Mouse (Mus musculus): ENCODE data around the gene Mmgt2. TPM values are rescaled to one million over a fixed set of nuclear protein-coding genes. Genes with fewer than 3 reads are reported as not detected.
A peak's percentile ranks its signal among the peaks of the same experiment; 100 is the strongest.

Mmgt2 gene
- polyA plus RNA-seq, 1 experiment from 2014 or later = 60.7 TPM

GRCm38 (mm10) chr11:62664250-62664649 lies 15.8 kb downstream of the Mmgt2 start:
- 89% methylated on average over 6 of the region's 6 CpGs for WGBS
- no peak overlapping the region for H3K27ac ChIP-seq (replicated peaks; ENCODE audit: low read depth, low read length)
- H3K4me3 ChIP-seq (ENCODE audit: low read depth, low read length) = no peak overlapping the region
- H3K27me3 ChIP-seq (ENCODE audit: control insufficient read depth, insufficient read depth, low read length) = no peaks in the 10 kb centered on the region
- peaks cover 5% of the 10 kb centered on the region for H3K36me3 ChIP-seq (ENCODE audit: control insufficient read depth, insufficient read depth, low read length)
- no peaks in the 10 kb centered on the region for H3K9me3 ChIP-seq (ENCODE audit: control insufficient read depth, low read length)
- ATAC-seq (ENCODE audit: insufficient number of reproducible peaks, low FRiP score, low TSS enrichment, low read depth) (no peak), DNase-seq (ENCODE audit: low spot score) (no peak)
- H3K9ac ChIP-seq (ENCODE audit: low read length) = no peak overlapping the region
- no peak overlapping the region for H3K4me2 ChIP-seq (ENCODE audit: low read depth, severe bottlenecking)
- H3K4me1 ChIP-seq (ENCODE audit: control insufficient read depth, insufficient read depth, low read length) = no peaks in the 10 kb centered on the region

GRCm38 (mm10) chr11:62668986-62669385 lies 20.5 kb downstream of the Mmgt2 start:
- no peaks in the 10 kb centered on the region for H3K9me3 ChIP-seq (ENCODE audit: control insufficient read depth, low read length)
- ATAC-seq (ENCODE audit: insufficient number of reproducible peaks, low FRiP score, low TSS enrichment, low read depth) (no peak), DNase-seq (ENCODE audit: low spot score) (no peak)
- 96% methylated on average over 5 of the region's 5 CpGs for WGBS
- H3K9ac ChIP-seq (ENCODE audit: low read length) = no peak overlapping the region
- no peak overlapping the region for H3K4me2 ChIP-seq (ENCODE audit: low read depth, severe bottlenecking)
- no peaks in the 10 kb centered on the region for H3K27me3 ChIP-seq (ENCODE audit: control insufficient read depth, insufficient read depth, low read length)
- peaks cover 5% of the 10 kb centered on the region for H3K36me3 ChIP-seq (ENCODE audit: control insufficient read depth, insufficient read depth, low read length)
- no peak overlapping the region for H3K27ac ChIP-seq (replicated peaks; ENCODE audit: low read depth, low read length)
- no peak overlapping the region for H3K4me3 ChIP-seq (ENCODE audit: low read depth, low read length)
- H3K4me1 ChIP-seq (ENCODE audit: control insufficient read depth, insufficient read depth, low read length) = no peaks in the 10 kb centered on the region

GRCm38 (mm10) chr11:62669471-62669870 lies 21.0 kb downstream of the Mmgt2 start:
- Histone ChIP-seq H3K27me3 (ENCODE audit: control insufficient read depth, insufficient read depth, low read length) (no peaks in the 10 kb centered on the region), H3K36me3 (ENCODE audit: control insufficient read depth, insufficient read depth, low read length) (peaks cover 4% of the 10 kb centered on the region), H3K4me3 (ENCODE audit: low read depth, low read length) (no peak overlapping the region), H3K4me1 (ENCODE audit: control insufficient read depth, insufficient read depth, low read length) (no peaks in the 10 kb centered on the region), H3K4me2 (ENCODE audit: low read depth, severe bottlenecking) (no peak overlapping the region), H3K9ac (ENCODE audit: low read length) (no peak overlapping the region), H3K9me3 (ENCODE audit: control insufficient read depth, low read length) (no peaks in the 10 kb centered on the region), H3K27ac (replicated peaks; ENCODE audit: low read depth, low read length) (no peak overlapping the region)
- 83% methylated on average over 12 of the region's 12 CpGs for WGBS
- ATAC-seq (ENCODE audit: insufficient number of reproducible peaks, low FRiP score, low TSS enrichment, low read depth) (no peak), DNase-seq (ENCODE audit: low spot score) (no peak)

- H3K4me2 ChIP-seq (ENCODE audit: low read depth, severe bottlenecking) = no peak overlapping the region
- no peak overlapping the region for H3K9ac ChIP-seq (ENCODE audit: low read length)
- H3K4me1 ChIP-seq (ENCODE audit: control insufficient read depth, insufficient read depth, low read length) = no peaks in the 10 kb centered on the region
- H3K27ac ChIP-seq (replicated peaks; ENCODE audit: low read depth, low read length) = no peak overlapping the region
- no peak for ATAC-seq (ENCODE audit: insufficient number of reproducible peaks, low FRiP score, low TSS enrichment, low read depth)
- H3K27me3 ChIP-seq (ENCODE audit: control insufficient read depth, insufficient read depth, low read length) = no peaks in the 10 kb centered on the region
- no peak for DNase-seq (ENCODE audit: low spot score)
- H3K9me3 ChIP-seq (ENCODE audit: control insufficient read depth, low read length) = no peaks in the 10 kb centered on the region
- H3K36me3 ChIP-seq (ENCODE audit: control insufficient read depth, insufficient read depth, low read length) = no peaks in the 10 kb centered on the region
- 88% methylated on average over 6 of the region's 6 CpGs for WGBS
- H3K4me3 ChIP-seq (ENCODE audit: low read depth, low read length) = no peak overlapping the region
Measured at GRCm38 (mm10) chr11:62670006-62670405, 21.5 kb downstream of the Mmgt2 start.

GRCm38 (mm10) chr11:62675480-62676289 lies 27.2 kb downstream of the Mmgt2 start:
- Histone ChIP-seq H3K9ac (ENCODE audit: low read length) (peak overlapping the region; percentile 47), H3K27me3 (ENCODE audit: control insufficient read depth, insufficient read depth, low read length) (no peaks in the 10 kb centered on the region), H3K4me2 (ENCODE audit: low read depth, severe bottlenecking) (peak overlapping the region; percentile 37), H3K4me1 (ENCODE audit: control insufficient read depth, insufficient read depth, low read length) (no peaks in the 10 kb centered on the region), H3K4me3 (ENCODE audit: low read depth, low read length) (0 out of 2 replicates have a peak overlapping the region, but pooled peaks have one; percentile 2), H3K9me3 (ENCODE audit: control insufficient read depth, low read length) (no peaks in the 10 kb centered on the region), H3K27ac (replicated peaks; ENCODE audit: low read depth, low read length) (no peak overlapping the region), H3K36me3 (ENCODE audit: control insufficient read depth, insufficient read depth, low read length) (no peaks in the 10 kb centered on the region)
- 21% methylated on average over 17 of the region's 17 CpGs for whole genome bisulfite sequencing
- peak; percentile 80 for DNase-seq (ENCODE audit: low spot score)
- peak; percentile 87; the same call in 1 of the 2 replicates for ATAC-seq (ENCODE audit: insufficient number of reproducible peaks, low FRiP score, low TSS enrichment, low read depth)

- no peaks in the 10 kb centered on the region for H3K4me1 ChIP-seq (ENCODE audit: control insufficient read depth, insufficient read depth, low read length)
- no peak overlapping the region for H3K27ac ChIP-seq (replicated peaks; ENCODE audit: low read depth, low read length)
- no peak overlapping the region for H3K4me3 ChIP-seq (ENCODE audit: low read depth, low read length)
- ATAC-seq (ENCODE audit: insufficient number of reproducible peaks, low FRiP score, low TSS enrichment, low read depth) = no peak
- H3K9ac ChIP-seq (ENCODE audit: low read length) = no peak overlapping the region
- H3K36me3 ChIP-seq (ENCODE audit: control insufficient read depth, insufficient read depth, low read length) = no peaks in the 10 kb centered on the region
- no peak overlapping the region for H3K4me2 ChIP-seq (ENCODE audit: low read depth, severe bottlenecking)
- 97% methylated on average over 4 of the region's 4 CpGs for WGBS
- no peaks in the 10 kb centered on the region for H3K27me3 ChIP-seq (ENCODE audit: control insufficient read depth, insufficient read depth, low read length)
- no peak for DNase-seq (ENCODE audit: low spot score)
- H3K9me3 ChIP-seq (ENCODE audit: control insufficient read depth, low read length) = no peaks in the 10 kb centered on the region
Measured at GRCm38 (mm10) chr11:62676290-62676596, 27.8 kb downstream of the Mmgt2 start.

GRCm38 (mm10) chr11:62678778-62679354 lies 30.4 kb downstream of the Mmgt2 start:
- WGBS = 81% methylated on average over 7 of the region's 7 CpGs
- DNase-seq (ENCODE audit: low spot score) = no peak
- ATAC-seq (ENCODE audit: insufficient number of reproducible peaks, low FRiP score, low TSS enrichment, low read depth) = no peak

GRCm38 (mm10) chr11:62679954-62680353 lies 31.5 kb downstream of the Mmgt2 start:
- DNase-seq (ENCODE audit: low spot score) = no peak
- H3K36me3 ChIP-seq (ENCODE audit: control insufficient read depth, insufficient read depth, low read length) = no peaks in the 10 kb centered on the region
- no peaks in the 10 kb centered on the region for H3K27me3 ChIP-seq (ENCODE audit: control insufficient read depth, insufficient read depth, low read length)
- ATAC-seq (ENCODE audit: insufficient number of reproducible peaks, low FRiP score, low TSS enrichment, low read depth) = no peak
- no peaks in the 10 kb centered on the region for H3K9me3 ChIP-seq (ENCODE audit: control insufficient read depth, low read length)
- no peak overlapping the region for H3K4me3 ChIP-seq (ENCODE audit: low read depth, low read length)
- 83% methylated on average over 4 of the region's 4 CpGs for WGBS
- no peak overlapping the region for H3K4me2 ChIP-seq (ENCODE audit: low read depth, severe bottlenecking)
- H3K27ac ChIP-seq (replicated peaks; ENCODE audit: low read depth, low read length) = no peak overlapping the region
- no peak overlapping the region for H3K9ac ChIP-seq (ENCODE audit: low read length)
- no peaks in the 10 kb centered on the region for H3K4me1 ChIP-seq (ENCODE audit: control insufficient read depth, insufficient read depth, low read length)

More at GRCm38 (mm10) chr11:62678778-62679354, 30.4 kb downstream of the Mmgt2 start:
- Histone ChIP-seq H3K36me3 (ENCODE audit: control insufficient read depth, insufficient read depth, low read length) (no peaks in the 10 kb centered on the region), H3K27ac (replicated peaks; ENCODE audit: low read depth, low read length) (no peak overlapping the region), H3K4me3 (ENCODE audit: low read depth, low read length) (no peak overlapping the region), H3K9me3 (ENCODE audit: control insufficient read depth, low read length) (no peaks in the 10 kb centered on the region), H3K4me2 (ENCODE audit: low read depth, severe bottlenecking) (no peak overlapping the region), H3K4me1 (ENCODE audit: control insufficient read depth, insufficient read depth, low read length) (no peaks in the 10 kb centered on the region), H3K9ac (ENCODE audit: low read length) (no peak overlapping the region), H3K27me3 (ENCODE audit: control insufficient read depth, insufficient read depth, low read length) (no peaks in the 10 kb centered on the region)
